24 mouse cellular contexts compared by ENCODE assay signal in the genomic region with DNA sequence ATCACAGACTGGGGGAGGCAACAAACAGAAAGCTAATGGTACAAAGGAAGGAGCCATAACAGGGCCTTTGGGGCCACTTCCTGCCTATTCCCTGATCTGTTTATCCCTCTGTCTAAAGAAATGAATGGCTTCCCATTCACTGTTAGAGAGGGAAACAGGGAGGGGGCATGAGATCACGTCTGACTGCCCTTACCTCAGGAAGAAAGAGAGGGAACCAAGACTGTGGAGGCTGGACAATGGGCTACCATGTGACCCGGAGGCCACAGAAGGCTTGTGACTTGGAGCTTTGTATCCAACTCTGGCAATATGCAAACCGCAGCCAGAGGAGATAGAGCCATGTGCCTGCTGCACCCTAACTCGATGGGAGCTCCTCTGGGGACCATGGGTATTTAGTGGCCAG. TPM values are rescaled to one million over a fixed set of nuclear protein-coding genes. Genes with fewer than 3 reads are reported as not detected.
"Had no signal": no experiment of that assay in that cellular context is flagged by ENCODE, and none has a peak within 500 bp of the region (broad histone marks: within the 10 kb centered on the region; RNA-seq: fewer than 3 reads in every experiment).

No protein-coding gene starts in this region.

- H3K9me3 ChIP-seq: intestine, embryonic 15.5 days; limb, embryonic 15.5 days; megakaryocyte, embryonic 14.5 days; midbrain, embryonic 13.5 days; neural tube, embryonic 13.5 days had no signal

- H3K4me2 ChIP-seq: intestine, embryonic 15.5 days; kidney, embryonic 15.5 days; limb, embryonic 12.5 days; limb, embryonic 15.5 days; liver, embryonic 11.5 days; midbrain, embryonic 13.5 days; neural tube, embryonic 13.5 days had no signal

- H3K9ac ChIP-seq: intestine, embryonic 15.5 days; kidney, embryonic 15.5 days; limb, embryonic 12.5 days; limb, embryonic 15.5 days; liver, embryonic 14.5 days; liver, postnatal 0 days; midbrain, embryonic 13.5 days; neural tube, embryonic 13.5 days had no signal

- DNase-seq: kidney, adult 11 months; kidney, adult 8-10 months; kidney, postnatal 10 days; kidney, postnatal 36 days; left cerebral cortex, postnatal 4 days; liver, postnatal 0 days; right cerebral cortex, adult 18-20 months; right cerebral cortex, postnatal 14 days; right cerebral cortex, postnatal 4 days; thymus, adult 18-20 months; thymus, postnatal 36 days had no signal

- H3K27ac ChIP-seq: intestine, embryonic 15.5 days; kidney, embryonic 15.5 days; limb, embryonic 12.5 days; limb, embryonic 15.5 days; liver, embryonic 14.5 days; midbrain, embryonic 10.5 days; midbrain, embryonic 13.5 days; neural tube, embryonic 13.5 days had no signal

- H3K27me3 ChIP-seq: intestine, embryonic 15.5 days; kidney, embryonic 15.5 days; limb, embryonic 12.5 days; limb, embryonic 15.5 days; megakaryocyte, embryonic 14.5 days; midbrain, embryonic 13.5 days; neural tube, embryonic 13.5 days had no signal

- ATAC-seq: intestine, embryonic 15.5 days; liver, postnatal 0 days; midbrain, embryonic 13.5 days; midbrain, embryonic 16.5 days had no signal

- H3K4me3 ChIP-seq: intestine, embryonic 15.5 days; kidney, embryonic 15.5 days; limb, embryonic 12.5 days; limb, embryonic 15.5 days; megakaryocyte, embryonic 14.5 days; midbrain, embryonic 10.5 days; midbrain, embryonic 13.5 days; myocyte; neural tube, embryonic 13.5 days had no signal

RNA-seq across cellular contexts. Expression of gene Gm13547, which starts 25.2 kb away (rescaled TPM):
- polyA plus RNA-seq: kidney, embryonic 15.5 days; limb, embryonic 12.5 days; liver, embryonic 14.5 days; liver, postnatal 0 days; midbrain, embryonic 16.5 days; myocyte; stomach, embryonic 14.5 days had no signal

RNA-seq across cellular contexts. Expression of gene Gm13420, which starts 32.8 kb away (rescaled TPM):
- polyA plus RNA-seq: limb, embryonic 12.5 days; limb, embryonic 15.5 days; midbrain, embryonic 10.5 days; myocyte had no signal
